Mouse (Mus musculus) left cerebral cortex, adult 9 months (tissue): ENCODE data around the gene Prelp.
A peak's percentile ranks its signal among the peaks of the same experiment; 100 is the strongest.

Experiments
- DNase-seq, 2 experiments: peaks; one replicate each; pipeline ENCODE4 v3.0.0; 2022; ENCODE audit warnings: low spot score in 2 of 2

The Prelp gene

DNA sequence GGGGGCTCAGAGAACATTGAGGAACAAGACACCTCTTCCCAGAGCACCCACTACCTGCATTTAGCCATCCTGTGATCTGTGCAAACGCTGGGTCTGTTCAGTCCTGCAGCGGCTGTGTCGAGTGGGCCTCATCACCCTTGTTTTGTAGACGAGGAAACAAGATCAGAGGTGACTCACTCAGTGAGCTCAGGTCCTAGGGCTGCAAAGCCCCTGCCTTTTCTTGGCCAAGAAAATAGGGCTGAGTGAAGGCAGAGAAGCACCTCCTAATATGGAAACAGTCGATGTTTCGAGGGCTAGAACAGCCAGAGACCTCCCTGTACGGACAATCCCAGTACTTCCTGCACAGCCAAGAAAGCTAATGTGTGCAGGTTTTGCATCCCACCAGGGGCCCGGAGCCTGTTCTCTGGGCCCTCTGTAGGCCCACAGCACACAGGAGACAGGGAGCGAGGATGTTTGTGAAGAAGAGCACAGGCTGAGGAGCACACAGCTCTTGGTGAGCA, 22.1 kb downstream of the Prelp start:
- no peak for DNase-seq

DNA sequence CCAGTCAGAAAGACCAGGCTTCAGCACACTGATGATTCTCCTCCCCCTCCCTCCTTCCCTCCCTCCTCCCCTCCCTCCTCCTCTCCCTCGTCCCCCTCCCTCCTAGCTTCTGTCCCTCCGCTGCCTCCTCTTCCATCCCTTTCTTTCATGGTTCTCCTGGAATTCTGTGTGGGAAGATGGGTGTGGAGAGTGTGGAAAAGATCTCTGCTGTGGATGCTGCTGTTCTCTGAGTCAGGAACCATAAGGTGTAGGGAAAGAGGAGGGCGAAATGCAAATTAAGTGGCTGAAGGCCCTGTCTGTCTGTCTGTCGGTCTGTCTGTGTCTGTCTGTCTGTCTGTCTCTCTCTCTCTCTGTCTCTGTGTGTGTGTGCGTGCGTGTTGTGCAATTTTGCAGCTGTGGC, 23.9 kb downstream of the Prelp start:
- DNase-seq: peak in 1 of 2 experiments; percentile 55

DNA sequence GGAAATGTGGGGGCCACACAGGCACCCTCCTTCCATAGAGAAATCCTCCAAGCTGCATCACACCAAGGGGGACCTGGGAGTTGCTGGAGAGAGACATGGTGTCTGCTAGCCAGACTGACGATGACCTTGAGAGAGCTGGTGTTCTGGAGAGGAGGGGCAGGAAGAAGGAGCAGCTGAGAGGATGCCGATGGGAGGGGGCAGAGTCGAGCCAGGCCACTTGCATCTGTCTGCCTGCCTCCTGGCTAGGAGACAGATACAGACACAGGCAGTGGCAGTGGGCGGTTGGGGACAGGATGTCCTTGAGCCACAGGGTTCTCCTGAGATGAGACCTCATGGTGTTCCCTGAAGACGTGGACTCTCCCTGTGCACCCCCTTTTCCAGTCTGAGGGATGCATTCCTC, 29.7 kb downstream of the Prelp start:
- DNase-seq: no peak

DNA sequence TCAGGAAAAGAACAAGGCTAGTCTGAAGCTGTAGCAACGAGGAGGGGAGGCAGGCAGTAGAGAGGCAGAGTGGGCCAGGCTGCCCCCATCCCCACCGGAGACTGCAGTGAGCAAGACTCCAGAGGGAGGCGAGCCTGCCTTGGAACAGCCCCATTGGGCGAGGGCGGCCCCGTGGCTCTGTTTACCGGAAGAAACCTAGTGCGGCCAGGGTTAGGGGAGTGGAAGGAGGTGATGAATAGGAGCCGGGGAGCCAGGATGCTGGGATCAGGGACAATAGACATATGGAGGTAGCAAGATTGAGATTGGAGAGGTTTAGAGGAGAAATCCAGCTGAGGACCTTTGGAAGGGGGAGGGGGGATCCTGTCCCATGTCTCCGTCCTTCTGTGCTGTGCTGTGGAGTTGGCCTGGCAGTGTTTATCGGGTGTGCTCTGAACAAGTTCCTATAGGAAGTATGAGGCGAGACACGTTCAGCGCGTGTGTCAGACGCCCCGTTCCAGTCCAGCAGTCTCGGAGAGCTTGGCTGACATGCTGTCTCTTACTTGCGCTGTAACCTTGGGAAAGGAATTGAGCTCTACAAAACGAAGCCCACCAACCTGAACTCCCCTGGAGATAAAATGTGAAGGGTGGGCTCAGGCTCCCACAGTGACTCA, 31.1 kb downstream of the Prelp start:
- no peak for DNase-seq

DNA sequence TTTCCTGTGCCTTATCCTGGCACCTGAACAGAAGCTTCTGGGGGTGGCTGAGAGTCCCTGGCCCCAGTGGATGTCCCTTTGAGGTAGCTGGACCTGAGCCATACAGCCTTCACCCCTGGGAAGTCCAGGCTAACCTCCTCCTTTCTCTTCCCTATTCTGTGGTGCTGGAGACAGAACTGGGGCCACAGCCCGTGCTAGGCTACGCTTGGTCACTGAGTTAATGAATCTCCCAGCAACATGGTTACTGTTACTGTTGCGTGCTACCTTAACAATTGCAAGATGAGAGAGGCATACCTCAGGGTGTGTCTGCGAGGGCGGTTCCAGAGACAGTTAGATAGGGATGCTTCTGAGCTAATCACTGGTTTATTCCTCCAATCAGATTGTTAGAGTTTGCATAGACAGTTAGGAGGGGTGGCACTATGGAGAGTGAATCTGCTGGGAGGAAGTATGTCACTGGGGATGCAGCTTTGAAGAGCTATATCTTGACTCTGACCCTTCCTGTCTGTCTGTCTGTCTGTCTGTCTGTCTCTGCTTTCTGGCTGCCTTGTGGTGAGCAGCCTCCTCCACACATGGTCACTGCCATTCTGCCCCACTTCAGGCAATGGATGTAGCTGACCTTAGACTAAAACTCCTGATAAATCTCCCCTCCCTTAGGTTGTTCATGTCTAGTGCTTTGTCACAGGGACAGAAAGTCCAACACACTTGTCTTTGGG, 33.5 kb downstream of the Prelp start:
- DNase-seq: no peak

DNA sequence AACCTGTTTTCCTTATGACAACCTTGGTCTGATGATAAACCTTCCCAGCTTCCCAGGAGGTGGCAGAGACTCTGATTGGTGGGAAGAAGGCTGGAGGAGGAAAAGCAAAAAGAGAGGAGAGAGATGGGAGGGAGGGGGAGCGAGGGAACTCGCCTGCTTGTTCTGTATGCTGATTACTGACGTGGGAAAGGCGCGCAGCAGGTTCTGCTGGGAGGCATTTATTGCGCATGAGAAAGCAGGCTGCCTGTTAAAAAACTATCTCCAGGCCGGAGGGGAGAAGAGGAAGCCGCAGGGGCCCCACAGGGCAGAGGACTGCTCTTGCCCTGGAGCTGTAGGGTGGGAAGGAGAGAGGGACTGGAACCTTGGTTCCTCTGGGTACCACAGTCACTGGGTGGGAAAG, 34.2 kb downstream of the Prelp start:
- peak; percentile 75 to 82 for DNase-seq

DNA sequence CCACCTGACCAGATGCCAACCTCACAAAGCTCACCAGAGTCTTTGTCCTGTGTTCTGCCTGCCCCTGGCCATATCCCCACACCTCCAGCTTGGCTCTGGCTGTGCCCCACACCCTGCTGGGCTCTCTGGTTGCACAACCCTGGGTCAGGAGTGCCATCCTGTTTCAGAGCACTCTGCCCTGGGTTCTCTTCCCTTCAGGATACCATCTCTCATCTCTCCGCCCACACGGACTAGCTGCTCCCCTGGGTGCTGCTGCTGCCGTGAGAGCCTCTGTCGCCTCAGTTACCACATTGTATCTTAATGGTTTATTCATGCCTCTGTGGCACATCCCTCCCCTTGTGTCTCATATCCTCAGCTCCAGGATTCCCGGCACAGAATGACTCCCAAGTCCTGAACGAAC, 34.8 kb downstream of the Prelp start:
- peak in 1 of 2 experiments; percentile 60 for DNase-seq

DNA sequence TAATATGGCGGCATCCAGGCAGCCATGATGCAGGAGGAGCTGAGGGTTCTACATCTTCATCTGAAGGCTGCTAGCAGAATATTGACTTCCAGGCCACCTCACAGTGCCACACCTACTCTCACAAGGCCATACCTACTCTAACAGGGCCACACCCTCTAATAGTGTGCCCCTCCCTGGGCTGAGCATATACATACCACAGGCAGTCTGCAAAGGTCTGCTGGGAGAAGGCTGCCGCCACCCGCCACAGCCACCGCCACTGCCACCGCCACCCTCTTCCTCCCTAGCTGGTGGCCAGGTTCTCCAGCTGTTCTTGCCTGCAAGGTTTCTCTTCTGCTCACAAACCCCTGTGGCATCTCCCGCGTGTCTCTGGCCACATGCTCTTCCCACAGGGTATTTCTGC, 35.4 kb downstream of the Prelp start:
- DNase-seq: no peak

DNA sequence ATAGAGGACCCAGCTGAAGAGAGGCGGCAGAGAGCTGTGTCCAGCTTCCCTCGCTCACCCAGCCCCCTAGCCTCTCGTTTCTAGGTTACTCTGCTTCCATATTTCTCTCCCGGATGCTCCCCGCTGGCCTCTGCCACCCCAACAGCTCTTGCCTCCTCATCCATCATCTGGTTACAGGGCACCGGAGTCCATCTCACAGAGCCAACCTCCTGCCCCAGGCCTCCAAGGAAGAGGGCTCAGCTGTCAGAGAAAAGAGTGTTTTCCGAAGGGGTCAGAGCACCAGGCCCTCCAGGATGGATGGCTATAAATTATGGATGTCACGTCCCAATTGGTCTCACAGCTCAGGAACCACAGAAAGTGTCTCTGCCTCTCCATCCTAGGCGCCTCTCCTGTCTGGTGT, 36.5 kb downstream of the Prelp start:
- DNase-seq: no peak

DNA sequence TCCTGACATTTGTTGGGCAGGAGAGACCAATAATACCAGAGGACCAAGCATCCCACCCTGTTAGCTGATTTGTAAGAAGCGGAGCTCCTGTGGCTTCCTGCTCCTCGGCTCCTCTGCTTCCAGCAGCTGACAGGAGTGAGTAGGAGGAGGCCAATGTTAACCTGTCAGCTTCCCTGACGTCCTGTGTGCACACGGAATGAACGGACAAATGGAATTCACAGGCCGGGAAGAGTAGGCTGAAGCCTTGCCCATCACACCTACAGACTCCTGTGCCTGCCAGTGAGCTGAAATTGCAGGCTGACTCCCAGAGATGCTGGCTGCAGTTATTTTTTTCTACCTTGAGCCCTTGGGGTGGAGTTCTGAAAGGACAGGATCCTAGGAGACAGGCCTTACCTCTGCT, 37.1 kb downstream of the Prelp start:
- DNase-seq: peak in 1 of 2 experiments; percentile 70

DNA sequence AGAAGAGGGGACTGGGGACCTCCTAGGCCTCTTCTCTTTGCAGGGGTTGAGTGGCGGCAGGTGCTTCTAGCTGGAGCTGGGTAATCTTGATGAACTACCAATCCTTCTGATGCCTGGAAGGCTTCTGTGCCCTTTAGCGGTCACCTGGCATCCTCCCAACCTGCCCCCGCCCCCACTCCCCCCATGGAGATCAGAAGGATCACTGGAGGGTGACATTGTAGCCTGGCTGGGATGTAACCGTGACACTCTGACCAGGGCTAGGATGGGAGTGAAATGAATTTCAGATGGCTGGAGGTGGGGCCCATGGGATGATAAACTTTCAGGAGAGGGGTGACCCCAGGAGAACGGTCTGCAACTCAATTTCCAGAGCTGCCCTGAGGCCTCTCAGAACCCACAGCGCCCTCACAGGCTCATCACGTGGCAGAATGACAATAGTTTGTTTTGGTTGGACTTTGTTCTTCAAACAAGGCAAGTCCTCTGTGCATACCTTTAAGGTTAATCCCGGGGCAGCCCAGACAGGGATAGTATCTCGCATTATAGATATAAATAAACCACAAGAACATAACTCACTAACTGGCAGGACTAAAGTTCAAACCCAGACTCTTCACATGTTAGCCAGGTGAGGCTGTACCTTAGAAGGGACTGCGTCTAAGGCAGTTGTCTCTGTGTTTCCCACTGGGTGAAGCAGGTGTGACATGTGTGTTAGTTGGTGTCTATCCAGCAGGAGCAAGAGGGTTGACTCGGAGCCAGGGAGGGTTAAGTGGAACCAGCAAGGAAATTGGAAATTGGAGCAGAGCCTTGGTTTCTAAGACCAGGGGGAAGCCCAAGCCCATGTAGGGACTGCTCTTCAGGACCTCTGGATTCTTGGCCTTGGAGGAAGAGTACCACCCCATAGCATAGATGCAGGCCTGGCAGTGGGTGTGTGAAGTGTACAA, 38.7 kb downstream of the Prelp start:
- DNase-seq: no peak

DNA sequence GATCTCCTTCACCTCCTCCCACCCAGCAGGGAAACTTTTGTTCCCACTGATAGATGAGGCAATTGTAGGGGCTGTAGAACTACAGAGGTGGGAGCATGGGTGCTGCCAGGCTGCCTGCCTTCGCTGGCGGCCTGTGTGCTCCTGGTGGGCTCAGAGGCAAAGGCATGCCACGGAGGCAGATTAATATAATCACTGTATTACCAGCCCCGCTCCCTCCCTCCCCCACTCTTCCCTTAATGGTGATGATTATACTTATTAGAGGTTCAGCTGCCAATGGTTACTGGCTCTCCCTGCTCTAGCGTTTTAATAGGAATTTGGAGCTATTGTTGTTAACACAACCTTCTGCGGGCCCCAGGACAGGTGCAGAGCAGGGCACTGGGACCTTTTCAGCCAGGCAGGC, 39.4 kb downstream of the Prelp start:
- DNase-seq: no peak

DNA sequence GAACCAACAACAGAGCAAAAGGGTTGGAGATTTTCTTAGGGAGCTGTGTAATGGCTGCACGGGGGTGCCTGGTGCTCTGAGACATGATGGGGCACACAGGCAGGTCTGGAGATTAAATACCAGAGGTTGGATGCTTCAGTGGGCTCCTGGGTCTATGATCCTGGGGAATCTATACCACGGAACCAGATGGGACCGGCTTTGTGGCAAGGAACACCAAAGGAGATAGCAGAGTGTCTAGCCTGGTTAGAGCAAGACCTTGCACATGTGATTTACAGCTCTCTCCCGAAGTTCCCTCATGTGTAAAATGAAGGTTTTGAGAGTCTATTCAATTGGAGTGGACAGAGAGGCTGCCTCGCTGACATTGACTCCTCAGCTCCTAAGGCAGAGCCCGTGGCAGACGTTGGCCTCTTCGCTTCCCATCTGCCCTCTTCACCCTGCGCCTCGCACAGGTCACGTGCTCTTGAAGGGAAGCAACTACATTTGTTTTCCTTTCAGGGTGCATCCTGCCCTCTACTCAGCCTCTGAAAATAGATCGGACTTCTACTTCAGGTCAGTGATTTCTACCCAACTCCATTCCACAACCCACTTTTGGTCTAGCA, 42.3 kb downstream of the Prelp start:
- DNase-seq: no peak

DNA sequence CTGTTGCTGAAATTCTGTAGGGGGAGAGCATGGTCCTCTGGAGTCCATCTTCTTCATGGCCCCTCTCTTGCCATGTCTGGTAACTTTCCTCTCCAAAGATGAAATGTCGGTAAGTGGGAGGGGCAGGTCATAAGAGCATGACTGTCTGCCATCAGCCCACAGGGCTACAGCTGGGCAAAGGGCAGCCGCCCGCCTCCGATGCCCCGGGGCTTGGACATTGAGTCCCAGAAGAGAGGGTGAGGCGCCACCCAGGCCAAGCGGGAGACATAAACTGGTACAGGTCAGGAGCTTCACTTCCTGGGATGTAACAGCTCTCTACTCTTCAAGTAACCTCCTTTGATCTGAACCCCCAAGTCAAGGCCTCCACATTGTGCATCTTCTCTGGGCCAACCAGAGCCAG, 44.3 kb downstream of the Prelp start:
- DNase-seq: no peak

DNA sequence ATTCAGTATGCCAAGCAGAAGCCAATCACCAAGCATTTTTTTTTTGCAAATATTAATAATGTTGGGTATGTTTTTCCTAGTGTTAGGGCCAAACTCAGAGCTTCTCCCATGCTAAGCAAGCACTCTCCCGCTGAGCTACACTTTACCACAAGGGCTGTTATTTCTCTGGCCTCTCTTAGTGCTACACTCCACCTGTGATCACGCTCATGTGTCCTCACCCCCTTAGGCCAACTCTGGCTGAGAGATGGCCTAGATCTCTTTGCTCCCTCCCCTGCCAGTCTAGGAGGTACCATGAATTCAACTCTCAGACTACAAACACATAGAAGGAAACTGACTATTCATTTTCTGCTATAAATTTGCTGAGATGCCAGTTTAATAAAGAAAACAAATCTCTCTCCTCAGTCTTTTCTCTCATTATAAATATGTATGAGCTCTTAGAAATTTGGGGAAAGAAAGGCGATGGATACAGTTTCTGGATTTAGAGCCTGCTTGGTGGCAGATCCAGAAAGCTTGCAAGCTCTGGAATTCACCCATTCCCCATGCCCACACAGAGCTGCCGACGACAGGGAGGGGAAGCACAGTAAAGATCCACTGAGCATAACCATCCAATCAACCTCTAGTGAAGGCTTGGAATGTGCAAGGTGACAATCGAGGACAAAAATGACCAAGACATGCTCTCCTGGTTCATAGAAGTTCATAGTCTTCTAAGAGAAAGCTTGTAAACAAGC, 48.0 kb downstream of the Prelp start:
- no peak for DNase-seq

DNA sequence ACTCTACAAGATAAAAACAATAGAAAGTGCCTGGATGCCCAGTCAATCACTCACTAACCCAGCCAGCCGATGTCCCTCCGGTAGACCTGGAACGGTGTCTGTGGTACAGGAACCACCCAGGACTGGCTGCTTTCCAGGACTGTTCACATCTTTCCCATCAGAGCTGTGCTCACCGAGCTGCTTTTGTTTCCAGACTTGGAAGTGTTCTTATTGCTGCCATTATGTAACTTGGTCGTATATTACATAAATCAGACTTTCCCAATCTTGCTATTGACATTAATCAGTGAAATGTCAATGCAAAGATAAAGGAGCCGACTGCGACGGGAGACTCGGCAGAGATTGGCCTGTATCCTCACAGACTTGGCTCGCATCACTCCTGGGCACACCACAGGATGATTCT, 50.0 kb downstream of the Prelp start:
- DNase-seq: no peak

DNA sequence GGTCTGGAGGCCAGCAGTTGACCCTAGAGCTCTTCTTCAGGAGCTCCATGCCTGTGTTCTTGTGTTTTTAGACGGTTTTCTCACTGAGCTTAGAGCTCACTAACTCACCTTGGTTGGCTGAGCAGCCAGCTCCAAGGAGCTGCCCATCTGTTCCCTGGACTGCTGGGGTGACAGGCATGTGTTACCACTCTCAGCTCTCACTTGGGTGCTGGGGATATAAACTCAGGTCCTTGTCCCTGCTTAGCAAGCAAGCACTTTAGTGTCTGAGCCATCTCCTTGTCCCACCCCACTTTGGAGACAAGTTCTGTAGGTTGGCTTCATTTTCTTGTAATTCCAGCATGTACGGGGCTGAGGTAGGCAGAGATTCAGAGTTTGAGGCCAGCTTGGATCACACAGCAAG, 52.0 kb downstream of the Prelp start:
- no peak for DNase-seq

DNA sequence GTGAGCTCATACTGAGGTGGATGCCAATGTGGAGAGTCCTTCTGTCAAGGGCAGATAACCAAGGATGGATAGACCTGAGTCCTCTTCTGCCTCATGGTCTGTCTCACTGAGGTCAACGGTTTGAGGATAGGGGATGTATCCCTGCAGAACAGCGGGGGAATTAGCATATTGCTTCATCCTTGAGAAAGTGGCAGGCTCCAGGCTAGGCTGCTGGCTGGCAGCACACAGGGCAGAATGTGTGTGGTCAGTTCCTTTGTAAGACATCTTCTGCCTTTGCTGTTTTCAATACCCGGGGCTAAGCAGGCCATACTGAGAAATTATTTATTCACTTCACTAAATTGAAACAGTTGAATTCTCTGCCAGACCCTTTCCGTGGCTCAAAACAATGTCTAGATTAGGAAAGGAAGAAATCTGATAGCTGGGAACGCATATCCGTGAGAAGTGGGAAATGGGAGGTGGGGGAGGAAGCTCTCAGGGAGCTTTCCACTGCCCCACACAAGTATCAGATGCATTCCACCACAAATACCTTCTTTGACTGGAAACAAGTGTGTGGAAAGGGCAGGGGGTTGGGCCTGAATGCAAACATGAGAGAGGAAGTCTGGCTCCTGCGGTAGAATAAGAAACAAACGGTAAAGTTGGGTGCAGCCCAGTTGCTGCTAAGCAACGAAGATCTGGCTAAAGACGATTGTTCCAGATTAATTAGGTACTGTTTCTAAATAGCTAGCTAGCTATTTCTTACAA, 57.8 kb downstream of the Prelp start:
- peak in 1 of 2 experiments; percentile 50 for DNase-seq

DNA sequence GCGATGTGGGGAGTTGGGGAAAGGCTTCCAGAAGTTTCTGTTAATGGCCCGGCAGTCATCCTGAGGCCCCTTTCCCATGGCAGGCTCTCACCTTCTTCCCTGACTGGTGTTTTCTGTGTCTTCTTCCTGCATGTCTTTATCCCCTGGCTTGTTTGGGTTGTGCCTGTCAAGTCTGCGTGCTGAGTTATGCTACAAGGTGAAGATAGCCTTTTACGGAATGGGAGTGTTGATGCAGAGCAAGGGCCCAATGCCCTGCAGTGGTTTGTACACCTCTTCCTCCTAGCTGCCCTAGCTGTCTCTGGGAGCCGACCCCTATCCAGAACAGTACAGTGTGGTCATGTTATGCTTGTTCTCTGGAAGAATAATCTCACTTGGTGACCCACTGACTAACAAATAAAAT, 60.2 kb downstream of the Prelp start:
- DNase-seq: no peak
